Mouse (Mus musculus): ENCODE data around the gene Rassf5. TPM values are rescaled to one million over a fixed set of nuclear protein-coding genes. Genes with fewer than 3 reads are reported as not detected.

Gene Rassf5
- polyA plus RNA-seq, 1 experiment from 2014 or later, result 4.0 TPM

- no peak overlapping the region for H3K4me2 ChIP-seq (ENCODE audit: low read length)
- H3K4me1 ChIP-seq (ENCODE audit: control insufficient read depth, insufficient read depth, low read length), result no peaks in the 10 kb centered on the region; the same call in 1 of the 2 replicates
- H3K9ac ChIP-seq (ENCODE audit: low read depth, low read length), result no peak overlapping the region
- ATAC-seq, result no peak
- no peak overlapping the region for H3K4me3 ChIP-seq (ENCODE audit: low read depth, low read length)
- no peaks in the 10 kb centered on the region for H3K36me3 ChIP-seq (ENCODE audit: control insufficient read depth, insufficient read depth, low read length)
- H3K27me3 ChIP-seq (ENCODE audit: control insufficient read depth, insufficient read depth, low read depth, low read length), result no peaks in the 10 kb centered on the region
- WGBS, result 88% methylated on average over 7 of the region's 7 CpGs
- no peaks in the 10 kb centered on the region for H3K9me3 ChIP-seq (replicated peaks; ENCODE audit: control insufficient read depth, low read length, poor library complexity, severe bottlenecking)
- H3K27ac ChIP-seq (ENCODE audit: low read length), result no peak overlapping the region
These were observed 49.4 kb downstream of the Rassf5 start for GRCm38 (mm10) chr1:131195653-131196052.

GRCm38 (mm10) chr1:131193746-131194145 lies 51.3 kb downstream of the Rassf5 start:
- Histone ChIP-seq H3K27ac (ENCODE audit: low read length) (no peak overlapping the region), H3K9ac (ENCODE audit: low read depth, low read length) (no peak overlapping the region), H3K4me2 (ENCODE audit: low read length) (no peak overlapping the region), H3K36me3 (ENCODE audit: control insufficient read depth, insufficient read depth, low read length) (no peaks in the 10 kb centered on the region), H3K9me3 (replicated peaks; ENCODE audit: control insufficient read depth, low read length, poor library complexity, severe bottlenecking) (no peaks in the 10 kb centered on the region), H3K27me3 (ENCODE audit: control insufficient read depth, insufficient read depth, low read depth, low read length) (no peaks in the 10 kb centered on the region), H3K4me1 (ENCODE audit: control insufficient read depth, insufficient read depth, low read length) (no peaks in the 10 kb centered on the region), H3K4me3 (ENCODE audit: low read depth, low read length) (no peak overlapping the region)
- WGBS, result 61% methylated on average over 3 of the region's 3 CpGs
- no peak for ATAC-seq

- no peak overlapping the region for H3K4me3 ChIP-seq (ENCODE audit: low read depth, low read length)
- H3K27ac ChIP-seq (ENCODE audit: low read length), result no peak overlapping the region
- H3K36me3 ChIP-seq (ENCODE audit: control insufficient read depth, insufficient read depth, low read length), result no peaks in the 10 kb centered on the region
- ATAC-seq, result no peak
- H3K9me3 ChIP-seq (replicated peaks; ENCODE audit: control insufficient read depth, low read length, poor library complexity, severe bottlenecking), result no peaks in the 10 kb centered on the region
- no peaks in the 10 kb centered on the region for H3K27me3 ChIP-seq (ENCODE audit: control insufficient read depth, insufficient read depth, low read depth, low read length)
- H3K4me2 ChIP-seq (ENCODE audit: low read length), result no peak overlapping the region
- no peak overlapping the region for H3K9ac ChIP-seq (ENCODE audit: low read depth, low read length)
- H3K4me1 ChIP-seq (ENCODE audit: control insufficient read depth, insufficient read depth, low read length), result no peaks in the 10 kb centered on the region
- WGBS, result 93% methylated on average over 5 of the region's 5 CpGs
These were observed 56.4 kb downstream of the Rassf5 start for GRCm38 (mm10) chr1:131188655-131189054.

- Histone ChIP-seq H3K4me2 (ENCODE audit: low read length) (no peak overlapping the region), H3K9me3 (replicated peaks; ENCODE audit: control insufficient read depth, low read length, poor library complexity, severe bottlenecking) (no peaks in the 10 kb centered on the region), H3K36me3 (ENCODE audit: control insufficient read depth, insufficient read depth, low read length) (no peaks in the 10 kb centered on the region), H3K27me3 (ENCODE audit: control insufficient read depth, insufficient read depth, low read depth, low read length) (no peaks in the 10 kb centered on the region), H3K27ac (ENCODE audit: low read length) (no peak overlapping the region), H3K4me1 (ENCODE audit: control insufficient read depth, insufficient read depth, low read length) (no peaks in the 10 kb centered on the region), H3K9ac (ENCODE audit: low read depth, low read length) (no peak overlapping the region), H3K4me3 (ENCODE audit: low read depth, low read length) (no peak overlapping the region)
- ATAC-seq, result no peak
- WGBS, result 90% methylated on average over 5 of the region's 5 CpGs
These were observed 57.2 kb downstream of the Rassf5 start for GRCm38 (mm10) chr1:131187856-131188255.

- Histone ChIP-seq H3K27ac (ENCODE audit: low read length) (no peak overlapping the region), H3K9ac (ENCODE audit: low read depth, low read length) (no peak overlapping the region), H3K4me2 (ENCODE audit: low read length) (no peak overlapping the region), H3K4me1 (ENCODE audit: control insufficient read depth, insufficient read depth, low read length) (no peaks in the 10 kb centered on the region), H3K4me3 (ENCODE audit: low read depth, low read length) (no peak overlapping the region), H3K9me3 (replicated peaks; ENCODE audit: control insufficient read depth, low read length, poor library complexity, severe bottlenecking) (no peaks in the 10 kb centered on the region), H3K36me3 (ENCODE audit: control insufficient read depth, insufficient read depth, low read length) (no peaks in the 10 kb centered on the region), H3K27me3 (ENCODE audit: control insufficient read depth, insufficient read depth, low read depth, low read length) (no peaks in the 10 kb centered on the region)
- ATAC-seq, result no peak
- 84% methylated on average over 6 of the region's 6 CpGs for WGBS
These were observed 58.1 kb downstream of the Rassf5 start for GRCm38 (mm10) chr1:131186995-131187394.

GRCm38 (mm10) chr1:131185821-131186506 lies 59.1 kb downstream of the Rassf5 start:
- no peak overlapping the region for H3K9ac ChIP-seq (ENCODE audit: low read depth, low read length)
- H3K27me3 ChIP-seq (ENCODE audit: control insufficient read depth, insufficient read depth, low read depth, low read length), result no peaks in the 10 kb centered on the region
- H3K9me3 ChIP-seq (replicated peaks; ENCODE audit: control insufficient read depth, low read length, poor library complexity, severe bottlenecking), result no peaks in the 10 kb centered on the region
- no peak overlapping the region for H3K27ac ChIP-seq (ENCODE audit: low read length)
- H3K36me3 ChIP-seq (ENCODE audit: control insufficient read depth, insufficient read depth, low read length), result no peaks in the 10 kb centered on the region
- no peak overlapping the region for H3K4me2 ChIP-seq (ENCODE audit: low read length)
- H3K4me3 ChIP-seq (ENCODE audit: low read depth, low read length), result no peak overlapping the region
- no peaks in the 10 kb centered on the region for H3K4me1 ChIP-seq (ENCODE audit: control insufficient read depth, insufficient read depth, low read length)
- WGBS, result 93% methylated on average over 13 of the region's 13 CpGs
- ATAC-seq, result no peak

- Histone ChIP-seq H3K27ac (ENCODE audit: low read length) (no peak overlapping the region), H3K9me3 (replicated peaks; ENCODE audit: control insufficient read depth, low read length, poor library complexity, severe bottlenecking) (no peaks in the 10 kb centered on the region), H3K4me1 (ENCODE audit: control insufficient read depth, insufficient read depth, low read length) (no peaks in the 10 kb centered on the region), H3K36me3 (ENCODE audit: control insufficient read depth, insufficient read depth, low read length) (no peaks in the 10 kb centered on the region; the same call in 1 of the 2 replicates), H3K9ac (ENCODE audit: low read depth, low read length) (no peak overlapping the region), H3K4me3 (ENCODE audit: low read depth, low read length) (no peak overlapping the region), H3K4me2 (ENCODE audit: low read length) (no peak overlapping the region), H3K27me3 (ENCODE audit: control insufficient read depth, insufficient read depth, low read depth, low read length) (no peaks in the 10 kb centered on the region)
- 80% methylated on average over 8 of the region's 8 CpGs for WGBS
- ATAC-seq, result no peak
These were observed 60.0 kb downstream of the Rassf5 start for GRCm38 (mm10) chr1:131184956-131185660.

GRCm38 (mm10) chr1:131184253-131184955 lies 60.7 kb downstream of the Rassf5 start:
- H3K27ac ChIP-seq (ENCODE audit: low read length), result no peak overlapping the region
- no peak overlapping the region for H3K4me3 ChIP-seq (ENCODE audit: low read depth, low read length)
- peaks cover 3% of the 10 kb centered on the region for H3K36me3 ChIP-seq (ENCODE audit: control insufficient read depth, insufficient read depth, low read length)
- no peak for ATAC-seq
- no peaks in the 10 kb centered on the region for H3K9me3 ChIP-seq (replicated peaks; ENCODE audit: control insufficient read depth, low read length, poor library complexity, severe bottlenecking)
- WGBS, result 86% methylated on average over 9 of the region's 9 CpGs
- H3K9ac ChIP-seq (ENCODE audit: low read depth, low read length), result no peak overlapping the region
- no peaks in the 10 kb centered on the region for H3K4me1 ChIP-seq (ENCODE audit: control insufficient read depth, insufficient read depth, low read length)
- H3K4me2 ChIP-seq (ENCODE audit: low read length), result no peak overlapping the region
- H3K27me3 ChIP-seq (ENCODE audit: control insufficient read depth, insufficient read depth, low read depth, low read length), result no peaks in the 10 kb centered on the region

GRCm38 (mm10) chr1:131183201-131183600 lies 61.9 kb downstream of the Rassf5 start:
- Histone ChIP-seq H3K4me3 (ENCODE audit: low read depth, low read length) (no peak overlapping the region), H3K9me3 (replicated peaks; ENCODE audit: control insufficient read depth, low read length, poor library complexity, severe bottlenecking) (no peaks in the 10 kb centered on the region), H3K36me3 (ENCODE audit: control insufficient read depth, insufficient read depth, low read length) (peaks cover 4% of the 10 kb centered on the region), H3K4me1 (ENCODE audit: control insufficient read depth, insufficient read depth, low read length) (no peaks in the 10 kb centered on the region), H3K4me2 (ENCODE audit: low read length) (no peak overlapping the region), H3K9ac (ENCODE audit: low read depth, low read length) (no peak overlapping the region), H3K27ac (ENCODE audit: low read length) (no peak overlapping the region), H3K27me3 (ENCODE audit: control insufficient read depth, insufficient read depth, low read depth, low read length) (no peaks in the 10 kb centered on the region)
- ATAC-seq, result no peak
- WGBS, result 88% methylated on average over 7 of the region's 7 CpGs
